8 mouse cellular contexts compared by ENCODE assay signal in genomic region chr1:130350077-130350635, GRCm38 (mm10).
DNase-seq lines count a peak whose midpoint lies in the region; ATAC-seq lines count a peak whose summit lies in the region.

No protein-coding gene starts in this region.

- H3K9ac ChIP-seq in forebrain, embryonic 12.5 days = no peak overlapping the region
- H3K9ac ChIP-seq in midbrain, embryonic 16.5 days (ENCODE audit: low read depth, low read length) = no peak overlapping the region

- H3K9me3 ChIP-seq in forebrain, embryonic 12.5 days = no peaks in the 10 kb centered on the region
- no peaks in the 10 kb centered on the region for H3K9me3 ChIP-seq in midbrain, embryonic 16.5 days (replicated peaks; ENCODE audit: control insufficient read depth, low read length, poor library complexity, severe bottlenecking)

- H3K27ac ChIP-seq in forebrain, embryonic 12.5 days = no peak overlapping the region
- no peak overlapping the region for H3K27ac ChIP-seq in midbrain, embryonic 16.5 days (ENCODE audit: low read length)

- no peaks in the 10 kb centered on the region for H3K27me3 ChIP-seq in forebrain, embryonic 12.5 days
- H3K27me3 ChIP-seq in midbrain, embryonic 16.5 days (ENCODE audit: control insufficient read depth, insufficient read depth, low read depth, low read length) = no peaks in the 10 kb centered on the region

- 16% methylated on average over 1 of the region's 1 CpGs for WGBS in forebrain, embryonic 12.5 days
- 18% methylated on average over 1 of the region's 1 CpGs for WGBS in midbrain, embryonic 16.5 days

- no peaks in the 10 kb centered on the region for H3K36me3 ChIP-seq in forebrain, embryonic 12.5 days (replicated peaks)
- H3K36me3 ChIP-seq in midbrain, embryonic 16.5 days (ENCODE audit: control insufficient read depth, insufficient read depth, low read length) = no peaks in the 10 kb centered on the region

- no peaks in the 10 kb centered on the region for H3K4me1 ChIP-seq in forebrain, embryonic 12.5 days
- H3K4me1 ChIP-seq in midbrain, embryonic 16.5 days (ENCODE audit: control insufficient read depth, insufficient read depth, low read length) = no peaks in the 10 kb centered on the region

- H3K4me2 ChIP-seq in forebrain, embryonic 12.5 days = no peak overlapping the region
- H3K4me2 ChIP-seq in midbrain, embryonic 16.5 days (ENCODE audit: low read length) = no peak overlapping the region

- peak; percentile 33 for DNase-seq in adrenal gland, postnatal 10 days
- no peak for DNase-seq in adrenal gland, adult 18-20 months (ENCODE audit: low spot score in 2 of 2)
- DNase-seq in right cerebral cortex, adult 2 months (ENCODE audit: low spot score in 2 of 2) = peak; percentile 12 to 17
- DNase-seq in right cerebral cortex, postnatal 36 days (ENCODE audit: low spot score in 2 of 2) = no peak
- DNase-seq in layer of hippocampus, adult 9-10 months (ENCODE audit: low spot score) = peak; percentile 26
- DNase-seq in urinary bladder, adult 2 months (ENCODE audit: low spot score) = no peak

- peak; percentile 49 for ATAC-seq in forebrain, embryonic 12.5 days (ENCODE audit: low FRiP score)
- peak; percentile 64 for ATAC-seq in midbrain, embryonic 16.5 days

- H3K4me3 ChIP-seq in forebrain, embryonic 12.5 days (replicated peaks) = no peak overlapping the region
- H3K4me3 ChIP-seq in midbrain, embryonic 16.5 days (ENCODE audit: low read depth, low read length) = no peak overlapping the region

Comparison
In these comparisons a context has a peak if more than half of its experiments do, and no peak if none do; other contexts are left out.
1. DNase-seq: peak in adrenal gland, postnatal 10 days (single experiment), right cerebral cortex, adult 2 months (2 of 2) and layer of hippocampus, adult 9-10 months (single experiment); none in adrenal gland, adult 18-20 months (0 of 2), right cerebral cortex, postnatal 36 days (0 of 2) and urinary bladder, adult 2 months (single experiment).